Mouse (Mus musculus) myocyte (in vitro differentiated cells): ENCODE results near the gene Clec2d.

ENCODE experiments used
- MAX ChIP-seq: IDR thresholded peaks from one replicate; pipeline ENCODE4 v1.6.1; 2011; ENCODE audit warnings: low read depth, mild to moderate bottlenecking, control low read depth
- MYOG ChIP-seq, 3 experiments: IDR thresholded peaks; one replicate each; pipeline ENCODE4 v1.6.1; 2011; ENCODE audit warnings: control low read depth in 2 of 3, low read depth in 2 of 3, mild to moderate bottlenecking in 2 of 3; ENCODE audit not compliant: insufficient read length in 2 of 3, control insufficient read depth in 1 of 3, insufficient read depth in 1 of 3
- POLR2A ChIP-seq: IDR thresholded peaks from one replicate; pipeline ENCODE4 v1.6.1; 2011; ENCODE audit warnings: low read depth, mild to moderate bottlenecking, control low read depth, moderate library complexity; ENCODE audit not compliant: insufficient read length

- TF ChIP-seq MAX, result no peak
- TF ChIP-seq MYOG (IDR thresholded peaks at IDR 0.05; ENCODE audit: control insufficient read depth in 1 of 3, insufficient read depth in 1 of 3, insufficient read length in 2 of 3, low read depth in 2 of 3), result no peak
- no peak for TF ChIP-seq POLR2A
Observed at GRCm38 (mm10) chr6:129225078-129225477, 44.7 kb downstream of the Clec2d start.
